Mouse (Mus musculus) left cerebral cortex, adult 2 months (tissue): ENCODE results near the gene Cdc25b. TPM values are rescaled to one million over a fixed set of nuclear protein-coding genes. Genes with fewer than 3 reads are reported as not detected.

Source experiments
- DNase-seq, 2 experiments: peaks; one replicate each; pipeline ENCODE4 v3.0.0; 2021 to 2022; ENCODE audit warnings: low spot score in 2 of 2, mixed read lengths in 1 of 2; ENCODE audit errors: extremely low spot score in 1 of 2
- H3K27ac ChIP-seq: fragments of 200-600 bp; 2 replicates; pipeline ENCODE4 v1.8.1; 2022
- H3K4me3 ChIP-seq: fragments of 200-600 bp; 2 replicates; pipeline ENCODE4 v1.8.1; 2022
- CTCF ChIP-seq: fragments of 200-600 bp; IDR thresholded peaks from 2 replicates; pipeline ENCODE4 v1.8.1; 2022; ENCODE audit warnings: antibody characterized with exemption, mild to moderate bottlenecking, moderate library complexity
- intact Hi-C: fragments of 180-260 bp; cut with DNase I; formaldehyde crosslinking; loops from one replicate; pipeline ENCODE4 v1.15.1; 2025
- total RNA-seq, 2 experiments: library from RNA; stranded (reverse); gene quantifications; 2 replicates each; pipeline ENCODE4 v1.2.3; 2021

The Cdc25b gene
- total RNA-seq, 2 experiments from 2014 or later = 19.8 to 22.2 TPM

GRCm38 (mm10) chr2:131166172-131166571 is 20.6 kb upstream of the Cdc25b start:
- no peak for TF ChIP-seq CTCF
- no peak overlapping the region for H3K4me3 ChIP-seq
- intact Hi-C loops = no loop called here
- no peak for DNase-seq
- H3K27ac ChIP-seq = no peak overlapping the region

- intact Hi-C loops = no loop called here
- Histone ChIP-seq H3K4me3 (no peak overlapping the region), H3K27ac (no peak overlapping the region)
- DNase-seq = no peak
- TF ChIP-seq CTCF = no peak
These were observed 18.8 kb upstream of the Cdc25b start for GRCm38 (mm10) chr2:131167984-131168383.

GRCm38 (mm10) chr2:131168914-131169313 is 17.8 kb upstream of the Cdc25b start:
- no peak for TF ChIP-seq CTCF
- Histone ChIP-seq H3K27ac (no peak overlapping the region), H3K4me3 (no peak overlapping the region)
- intact Hi-C loops = no loop called here
- DNase-seq = no peak

DNA sequence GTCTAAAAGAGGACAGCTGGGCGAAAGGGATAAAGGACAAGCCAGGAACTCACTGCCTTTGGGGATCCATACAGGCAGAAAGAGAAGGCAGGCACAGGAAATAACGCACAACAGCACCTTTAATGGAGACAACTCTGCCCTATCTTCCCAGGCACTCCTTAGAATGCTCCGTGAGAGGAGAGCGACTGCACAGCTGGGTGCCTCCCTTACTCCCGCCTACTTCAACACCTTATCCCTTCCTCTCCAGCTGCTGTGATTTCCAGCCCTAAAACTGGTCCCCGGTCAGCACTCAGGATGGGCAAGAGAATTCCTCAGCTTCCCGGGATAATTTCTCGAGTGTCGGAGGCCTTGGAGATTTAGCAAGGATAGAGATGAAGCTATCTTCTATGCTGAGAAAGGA is 15.8 kb upstream of the Cdc25b start:
- TF ChIP-seq CTCF = no peak
- Histone ChIP-seq H3K27ac (peak overlapping the region; percentile 61), H3K4me3 (peak overlapping the region; percentile 32)
- DNase-seq = no peak
- intact Hi-C loops = no loop called here

- TF ChIP-seq CTCF = peak; percentile 43
- H3K4me3 ChIP-seq = peak overlapping the region; percentile 32
- DNase-seq = peak; percentile 78 to 79
- intact Hi-C loops = no loop called here
- H3K27ac ChIP-seq = peak overlapping the region; percentile 61
These were observed 15.2 kb upstream of the Cdc25b start for GRCm38 (mm10) chr2:131171401-131172104.

DNA sequence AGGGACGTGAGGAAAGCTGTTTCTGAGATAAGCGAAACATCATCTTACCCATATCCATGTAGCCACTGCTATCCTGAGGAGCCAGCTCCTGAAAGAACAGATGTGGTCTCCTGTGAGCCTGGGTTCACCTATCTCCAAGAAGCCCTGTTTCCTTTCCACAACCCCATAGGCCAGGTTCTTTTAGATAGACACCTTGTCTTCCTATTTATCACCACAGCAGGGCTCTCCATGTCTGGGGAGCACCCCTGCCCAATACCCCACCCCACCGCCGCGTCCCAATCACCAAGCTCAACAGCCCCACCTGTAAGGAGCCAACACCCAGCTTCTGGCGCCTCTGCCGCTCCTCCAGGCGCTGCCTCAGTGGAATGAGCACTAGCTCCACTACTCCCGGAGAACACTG is 14.4 kb upstream of the Cdc25b start:
- TF ChIP-seq CTCF = no peak
- intact Hi-C loops = no loop called here
- DNase-seq = no peak
- Histone ChIP-seq H3K4me3 (no peak overlapping the region), H3K27ac (no peak overlapping the region)

DNA sequence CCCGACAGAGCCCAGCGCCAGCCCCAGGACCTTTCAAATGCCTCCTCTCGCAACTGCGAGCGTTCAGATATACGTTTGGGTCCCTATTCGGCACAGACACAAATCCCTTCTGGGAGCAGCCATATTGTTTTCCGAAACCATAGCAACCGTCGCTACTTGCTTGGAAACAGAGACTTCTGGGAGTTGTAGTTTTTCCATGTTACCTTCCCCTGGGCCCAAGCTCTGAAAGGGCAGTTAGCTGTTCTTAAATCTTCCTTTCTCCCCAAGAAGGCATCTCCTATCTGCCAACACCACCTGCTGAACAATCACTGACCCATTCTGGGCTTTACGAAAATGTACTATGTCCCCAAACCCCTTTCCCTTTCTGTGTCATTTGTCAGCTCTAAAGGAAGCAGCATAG is 12.0 kb upstream of the Cdc25b start:
- intact Hi-C loops = loop anchor here (5.0 kb wide), 1 partner anchor 38 kb away; no protein-coding TSS in a partner anchor
- DNase-seq = peak; percentile 49 to 54
- Histone ChIP-seq H3K4me3 (peak overlapping the region; percentile 64), H3K27ac (peak overlapping the region; percentile 63; the same call in 1 of the 2 replicates)
- no peak for TF ChIP-seq CTCF

GRCm38 (mm10) chr2:131175286-131175944 is 11.3 kb upstream of the Cdc25b start:
- intact Hi-C loops = loop anchor here (5.0 kb wide), 1 partner anchor 37 kb away; no protein-coding TSS in a partner anchor
- Histone ChIP-seq H3K4me3 (no peak overlapping the region), H3K27ac (no peak overlapping the region)
- DNase-seq = no peak
- no peak for TF ChIP-seq CTCF

DNA sequence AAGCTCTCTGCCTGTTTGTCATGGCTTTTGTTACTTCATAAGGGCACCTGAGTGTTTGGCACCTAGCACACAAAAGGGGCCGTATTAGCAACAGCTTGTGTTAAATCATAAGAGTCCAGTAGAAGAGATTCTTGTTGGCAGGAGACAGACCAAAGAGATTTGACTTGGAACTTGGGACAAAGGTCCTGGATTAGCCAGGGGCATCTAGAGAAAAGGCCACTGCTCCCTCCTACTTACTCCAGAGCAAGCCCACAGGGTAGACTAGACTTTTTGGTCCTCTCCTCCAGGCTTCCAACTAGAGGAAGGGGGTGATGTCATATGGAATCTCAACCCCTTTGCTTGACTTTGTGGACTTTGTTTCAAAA is 10.8 kb upstream of the Cdc25b start:
- no peak for DNase-seq
- Histone ChIP-seq H3K27ac (no peak overlapping the region), H3K4me3 (no peak overlapping the region)
- TF ChIP-seq CTCF = no peak
- intact Hi-C loops = loop anchor here (5.0 kb wide), 1 partner anchor 36 kb away; no protein-coding TSS in a partner anchor

GRCm38 (mm10) chr2:131176491-131176890 is 10.3 kb upstream of the Cdc25b start:
- intact Hi-C loops = loop anchor here (5.0 kb wide), 1 partner anchor 36 kb away; no protein-coding TSS in a partner anchor
- TF ChIP-seq CTCF = no peak
- no peak overlapping the region for H3K27ac ChIP-seq
- DNase-seq = no peak
- H3K4me3 ChIP-seq = no peak overlapping the region

GRCm38 (mm10) chr2:131177932-131178331 is 8.8 kb upstream of the Cdc25b start:
- intact Hi-C loops = loop anchor here (5.0 kb wide), 1 partner anchor 34 kb away; no protein-coding TSS in a partner anchor
- DNase-seq = no peak
- H3K4me3 ChIP-seq = peak overlapping the region; percentile 80
- H3K27ac ChIP-seq = peak overlapping the region; percentile 15; the same call in 1 of the 2 replicates
- TF ChIP-seq CTCF = no peak

GRCm38 (mm10) chr2:131178828-131179245 is 7.9 kb upstream of the Cdc25b start:
- intact Hi-C loops = loop anchor here (5.0 kb wide), 1 partner anchor 33 kb away; no protein-coding TSS in a partner anchor
- no peak for DNase-seq
- Histone ChIP-seq H3K4me3 (peak overlapping the region; percentile 80), H3K27ac (peak overlapping the region; percentile 91)
- TF ChIP-seq CTCF = no peak
